Mouse (Mus musculus) G1E (cell line): Measurements from ENCODE around the gene Phrf1.

ENCODE experiments used
- CTCF ChIP-seq: IDR thresholded peaks from 2 replicates; pipeline ENCODE4 v1.5.1; 2012; ENCODE audit warnings: low read depth, low read length, inconsistent platforms, mixed read lengths
- GATA1 ChIP-seq: IDR thresholded peaks from 2 replicates; pipeline ENCODE4 v1.6.1; 2012; ENCODE audit warnings: borderline replicate concordance, low read length, inconsistent platforms, mixed read lengths
- POLR2AphosphoS5 ChIP-seq: IDR thresholded peaks from 2 replicates; pipeline ENCODE4 v1.6.1; 2012; ENCODE audit warnings: low read depth, low read length, inconsistent platforms; ENCODE audit not compliant: insufficient replicate concordance
- TAL1 ChIP-seq: conservative IDR thresholded peaks from 2 replicates; pipeline ENCODE4 v1.6.1; 2012; ENCODE audit warnings: low read depth, low read length, inconsistent platforms, mixed read lengths

DNA sequence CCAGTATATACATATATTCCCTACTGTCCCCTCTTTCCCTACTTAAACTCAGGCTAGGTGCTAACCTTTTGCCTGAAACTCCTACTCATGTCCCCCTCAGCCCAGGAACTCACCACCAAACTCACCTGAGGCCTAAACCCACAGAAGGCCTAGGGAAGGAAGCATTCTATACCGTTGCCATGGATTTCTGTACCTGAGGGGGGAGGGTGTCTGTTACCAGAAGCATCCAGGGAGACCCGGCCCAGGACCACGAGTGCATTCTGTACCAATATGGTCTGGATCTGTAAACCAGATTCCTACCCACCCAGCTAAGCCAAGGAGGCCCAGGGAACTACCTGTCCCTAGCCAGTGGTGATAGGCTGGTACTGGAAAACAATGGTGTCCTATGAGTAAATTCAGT lies 14.3 kb upstream of the Phrf1 start:
- TF ChIP-seq CTCF (no peak), GATA1 (no peak), TAL1 (no peak), POLR2AphosphoS5 (no peak)
